Mouse (Mus musculus) liver, adult 2 months (tissue): ENCODE data around the gene Pcbd1.

Experiments used
- CTCF ChIP-seq: fragments of 200-500 bp; IDR thresholded peaks from 2 replicates; pipeline ENCODE4 v1.5.1; 2011; ENCODE audit warnings: low read depth, low read length, control low read depth
- POLR2A ChIP-seq: fragments of 200-500 bp; IDR thresholded peaks from 2 replicates; pipeline ENCODE4 v1.6.1; 2011; ENCODE audit warnings: low read length, control low read depth; ENCODE audit not compliant: insufficient read depth; ENCODE audit errors: extremely low read depth

DNA sequence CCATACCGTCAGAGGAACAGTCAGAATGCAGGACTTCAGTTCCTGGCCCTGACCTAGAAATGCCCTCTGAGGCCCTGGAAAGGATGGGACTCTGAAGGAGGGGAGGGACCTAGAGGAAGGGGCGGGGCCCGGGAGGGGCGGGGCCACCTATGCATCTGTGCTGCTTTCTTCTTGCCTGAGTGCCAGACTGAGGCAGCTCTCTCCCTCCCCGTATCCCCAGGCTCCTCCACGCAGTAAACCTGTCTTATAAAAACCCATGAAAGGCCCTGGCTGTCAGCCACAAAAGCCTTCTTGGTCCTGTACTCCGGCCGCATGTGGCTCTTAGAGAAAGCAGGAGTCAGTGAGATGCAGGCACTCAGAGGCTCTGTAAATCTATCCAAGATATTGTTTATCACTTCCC lies 44.0 kb upstream of the Pcbd1 start:
- no peak for TF ChIP-seq CTCF
- no peak for TF ChIP-seq POLR2A
